Mouse (Mus musculus): Measurements from ENCODE around the gene Pcbp2.

Pcbp2 gene

GRCm38 (mm10) chr15:102528396-102528795 is 58.1 kb downstream of the Pcbp2 start:
- no peak for DNase-seq

- DNase-seq: no peak
Measured at GRCm38 (mm10) chr15:102530566-102530965, 60.2 kb downstream of the Pcbp2 start.

DNA sequence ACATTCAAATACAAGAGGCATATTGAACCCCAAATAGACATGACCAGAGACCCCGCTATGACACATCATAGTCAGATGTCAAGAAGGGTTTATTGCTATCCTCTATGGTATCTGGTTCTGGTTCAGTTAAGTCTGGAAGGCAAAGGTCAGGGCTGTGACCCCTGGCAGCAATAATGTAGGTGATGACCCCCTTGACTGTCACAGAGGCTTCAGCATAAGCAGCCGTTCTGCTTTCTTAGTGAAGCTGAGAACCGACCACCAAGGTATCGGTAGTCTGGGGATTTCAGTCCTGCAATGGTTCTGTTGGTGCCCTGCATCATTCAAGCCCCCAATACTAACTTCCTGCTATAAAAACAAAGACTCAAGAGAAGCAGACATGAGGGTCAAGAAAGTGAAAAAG is 61.2 kb downstream of the Pcbp2 start:
- DNase-seq: peak; percentile 35

GRCm38 (mm10) chr15:102532106-102532900 is 62.0 kb downstream of the Pcbp2 start:
- peak; percentile 86 for DNase-seq

DNA sequence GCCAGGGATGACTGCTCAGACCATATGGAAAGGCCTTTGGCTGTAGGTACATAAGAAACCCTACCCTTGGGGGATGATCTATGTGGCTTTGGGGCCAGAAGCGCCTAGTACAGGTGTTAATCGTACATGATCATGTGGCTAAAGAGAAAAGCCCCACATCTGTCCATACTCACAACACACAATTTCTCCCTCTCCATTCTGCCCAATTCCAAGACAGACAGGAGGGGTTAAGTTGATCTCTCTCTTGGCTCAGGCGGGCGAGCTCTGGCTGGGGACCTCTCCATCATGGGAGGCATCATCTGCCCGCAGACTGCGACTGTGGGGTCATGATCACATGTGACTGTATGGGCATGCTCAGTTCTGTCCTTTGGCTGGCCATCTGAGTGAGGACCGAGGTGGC is 63.6 kb downstream of the Pcbp2 start:
- peak; percentile 38 for DNase-seq

DNA sequence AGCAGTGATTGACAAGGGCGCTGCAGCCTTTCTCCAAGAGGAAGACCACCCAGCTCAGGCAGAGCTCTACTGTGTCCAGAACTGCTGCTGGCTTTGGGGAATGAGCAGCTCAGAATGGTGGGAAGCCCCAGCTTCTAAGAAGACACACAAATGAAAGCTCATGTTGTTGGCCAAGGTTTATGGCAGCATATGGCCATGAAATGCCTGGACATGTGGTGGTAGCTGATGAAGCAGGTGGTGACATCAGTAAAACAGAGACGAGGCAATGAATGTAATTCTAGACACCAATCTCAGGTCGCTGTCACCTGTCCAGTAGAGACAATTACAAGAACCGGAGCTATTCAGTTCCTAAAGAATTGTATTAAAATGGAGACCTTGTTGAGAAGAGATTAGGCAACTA is 74.5 kb downstream of the Pcbp2 start:
- peak; percentile 97 for DNase-seq

GRCm38 (mm10) chr15:102546246-102546645 is 75.9 kb downstream of the Pcbp2 start:
- DNase-seq: no peak

GRCm38 (mm10) chr15:102546677-102547427 is 76.5 kb downstream of the Pcbp2 start:
- peak; percentile 99 for DNase-seq

- peak; percentile 96 for DNase-seq
Measured at GRCm38 (mm10) chr15:102547478-102547877, 77.1 kb downstream of the Pcbp2 start.
